Mouse (Mus musculus) heart, embryonic 13.5 days (tissue): ENCODE results near the gene Ptgir. TPM values are rescaled to one million over a fixed set of nuclear protein-coding genes. Genes with fewer than 3 reads are reported as not detected.

ENCODE experiments used
- ATAC-seq: fragments of 200-750 bp; cut with Nextera tagmentation; 2 replicates; pipeline ENCODE4 v1.8.0; 2017; ENCODE audit warnings: moderate TSS enrichment; ENCODE audit not compliant: insufficient number of reproducible peaks, low FRiP score, low TSS enrichment; ENCODE audit errors: extremely low read depth
- H3K27ac ChIP-seq: fragments of 300-500 bp; sonication (generic); replicated peaks from 2 replicates; pipeline ENCODE4 v1.5.1; 2015; ENCODE audit warnings: moderate library complexity, mild to moderate bottlenecking, inconsistent platforms
- H3K27me3 ChIP-seq: fragments of 300-500 bp; sonication (generic); replicated peaks from 2 replicates; pipeline ENCODE4 v1.6.1; 2015; ENCODE audit warnings: mild to moderate bottlenecking, inconsistent platforms
- H3K36me3 ChIP-seq: fragments of 300-500 bp; sonication (generic); 2 replicates; pipeline ENCODE4 v1.6.1; 2015; ENCODE audit warnings: mild to moderate bottlenecking, inconsistent platforms
- H3K4me1 ChIP-seq: fragments of 300-500 bp; sonication (generic); 2 replicates; pipeline ENCODE4 v1.6.1; 2015; ENCODE audit warnings: inconsistent platforms
- H3K4me2 ChIP-seq: fragments of 300-500 bp; sonication (generic); 2 replicates; pipeline ENCODE4 v1.6.1; 2015; ENCODE audit warnings: inconsistent platforms, mild to moderate bottlenecking, moderate library complexity
- H3K4me3 ChIP-seq: fragments of 300-500 bp; sonication (generic); 2 replicates; pipeline ENCODE4 v1.5.1; 2015; ENCODE audit warnings: moderate library complexity, mild to moderate bottlenecking, inconsistent platforms
- H3K9ac ChIP-seq: fragments of 300-500 bp; sonication (generic); 2 replicates; pipeline ENCODE4 v1.6.1; 2015; ENCODE audit warnings: inconsistent platforms, mild to moderate bottlenecking, moderate library complexity
- H3K9me3 ChIP-seq: fragments of 300-500 bp; sonication (generic); 2 replicates; pipeline ENCODE4 v1.6.1; 2016; ENCODE audit warnings: inconsistent platforms
- WGBS: fragments of 180-500 bp; shearing (Covaris S2); methylation state at CpG from one replicate; pipeline ENCODE4 v1.1.7; 2015; ENCODE audit warnings: mixed read lengths; 5-methylcytosine and 5-hydroxymethylcytosine counted together
- polyA plus RNA-seq: library from polyadenylated mRNA; unstranded; fragments of >200 nt; fragmentation: Nextera tagmentation; extraction: Ambion mirVana; gene quantifications from 2 replicates; pipeline ENCODE4 v1.2.1, GENCODE M21; 2015

The Ptgir gene
- polyA plus RNA-seq, 1 experiment from 2014 or later: 0.32 TPM

DNA sequence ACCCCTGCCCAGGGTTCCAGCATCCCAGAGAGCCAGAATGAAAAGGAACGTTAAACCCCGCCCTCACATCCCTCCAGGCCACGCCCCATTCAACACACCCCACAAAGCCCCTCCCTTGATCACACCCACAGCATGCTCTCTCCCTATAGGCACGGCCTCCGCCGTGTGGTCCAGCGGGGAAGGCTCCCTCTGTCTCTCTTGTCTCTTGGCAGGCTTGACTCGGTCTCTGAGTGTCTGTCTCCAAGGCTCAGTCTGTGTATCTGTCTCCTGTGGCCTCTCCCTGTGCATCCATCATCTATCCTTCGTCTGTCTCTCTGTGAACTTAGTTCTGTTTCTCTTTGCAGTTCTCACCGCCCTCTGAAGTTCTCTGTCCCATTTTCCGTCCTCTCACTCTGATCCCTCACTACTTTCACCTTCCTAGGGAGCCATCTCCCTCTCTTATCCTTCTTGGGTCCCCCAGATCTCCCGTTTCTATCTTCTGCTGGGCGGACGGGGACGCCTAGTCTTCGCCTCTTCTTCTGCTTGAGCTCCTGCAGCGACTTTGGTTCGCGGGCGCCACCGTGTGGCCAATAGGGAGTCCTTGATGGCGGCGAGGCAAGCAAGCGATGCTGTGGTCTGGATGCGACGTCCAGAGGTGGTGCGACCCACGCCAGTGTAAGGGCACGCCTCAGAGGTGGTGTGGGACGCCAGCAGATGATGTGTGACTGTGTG is 14.5 kb upstream of the Ptgir start, which contains the start of gene Gng8:
TSS of gene Gng8 (plus strand) at position 146 of the 711 bp plus-strand sequence.
- WGBS: under 1% methylated on average over 30 of the region's 30 CpGs
- Histone ChIP-seq H3K9me3 (no peaks in the 10 kb centered on the region), H3K27ac (peak within 1 kb of the TSS; percentile 93), H3K36me3 (peaks cover 30% of the 10 kb centered on the region), H3K27me3 (peaks cover 40% of the 10 kb centered on the region), H3K9ac (peak within 1 kb of the TSS; percentile 69), H3K4me2 (peak within 1 kb of the TSS; percentile 72), H3K4me3 (peak within 1 kb of the TSS; percentile 43), H3K4me1 (peaks cover 55% of the 10 kb centered on the region)
- ATAC-seq: peak; percentile 72

DNA sequence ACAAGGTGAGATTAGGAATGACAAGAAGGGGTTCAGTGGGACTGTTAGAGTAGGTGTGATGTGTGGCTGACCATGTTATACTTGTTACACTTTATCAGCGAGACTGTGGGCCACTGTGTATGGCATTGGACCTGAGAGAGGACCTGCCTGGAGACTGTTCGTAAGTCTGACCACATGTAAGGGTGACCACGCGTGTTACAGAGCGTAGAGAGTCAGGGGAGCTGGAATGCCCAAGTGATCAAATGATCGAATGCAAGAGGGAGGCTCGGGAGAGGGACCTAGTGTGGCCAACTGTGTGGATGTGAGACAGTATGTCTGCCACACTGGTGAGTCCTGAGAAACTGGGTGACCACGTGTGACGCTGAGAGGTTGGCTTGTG is 13.9 kb upstream of the Ptgir start:
- Histone ChIP-seq H3K9me3 (no peaks in the 10 kb centered on the region), H3K4me1 (peaks cover 55% of the 10 kb centered on the region), H3K4me3 (peak overlapping the region; percentile 43), H3K36me3 (peaks cover 25% of the 10 kb centered on the region), H3K4me2 (peak overlapping the region; percentile 72), H3K27me3 (peaks cover 40% of the 10 kb centered on the region), H3K27ac (no peak overlapping the region), H3K9ac (peak overlapping the region; percentile 69)
- ATAC-seq: no peak
- WGBS: 38% methylated on average over 9 of the region's 9 CpGs

GRCm38 (mm10) chr7:16893612-16894011 is 12.7 kb upstream of the Ptgir start:
- H3K27me3 ChIP-seq: peaks cover 41% of the 10 kb centered on the region
- no peaks in the 10 kb centered on the region for H3K9me3 ChIP-seq
- peaks cover 55% of the 10 kb centered on the region for H3K4me1 ChIP-seq
- ATAC-seq: no peak
- WGBS: 7% methylated on average over 6 of the region's 6 CpGs
- H3K4me3 ChIP-seq: peak overlapping the region; percentile 35
- peak overlapping the region; percentile 72 for H3K4me2 ChIP-seq
- peaks cover 12% of the 10 kb centered on the region for H3K36me3 ChIP-seq
- H3K27ac ChIP-seq: no peak overlapping the region
- peak overlapping the region; percentile 69 for H3K9ac ChIP-seq

DNA sequence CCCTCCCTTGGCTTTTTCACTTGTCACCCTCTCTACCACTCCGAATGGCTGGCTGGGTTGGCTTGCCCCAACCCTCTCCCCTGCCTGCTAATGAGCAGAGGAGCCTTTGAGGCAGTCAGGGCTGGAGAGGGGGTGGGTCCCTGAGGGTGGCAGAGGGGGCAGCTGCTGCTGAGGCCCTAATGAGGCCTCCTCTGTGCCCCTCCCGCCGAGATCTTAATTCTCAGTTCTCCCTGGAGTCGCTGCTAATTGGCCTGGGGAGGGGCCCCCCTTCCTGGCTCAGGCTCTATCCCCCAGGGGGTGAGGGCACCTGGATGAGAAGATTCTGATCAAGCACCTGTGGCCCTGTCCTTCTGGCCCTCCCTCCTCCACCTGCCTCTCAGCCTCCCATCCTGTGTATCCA is 12.0 kb upstream of the Ptgir start:
- 1% methylated on average over 4 of the region's 4 CpGs for WGBS
- no peak overlapping the region for H3K27ac ChIP-seq
- H3K9ac ChIP-seq: peak overlapping the region; percentile 71
- H3K27me3 ChIP-seq: peaks cover 48% of the 10 kb centered on the region
- no peaks in the 10 kb centered on the region for H3K9me3 ChIP-seq
- ATAC-seq: no peak
- peaks cover 6% of the 10 kb centered on the region; the same call in 1 of the 2 replicates for H3K36me3 ChIP-seq
- H3K4me2 ChIP-seq: peak overlapping the region; percentile 72
- peaks cover 55% of the 10 kb centered on the region for H3K4me1 ChIP-seq
- peak overlapping the region; percentile 35; the same call in 1 of the 2 replicates for H3K4me3 ChIP-seq

DNA sequence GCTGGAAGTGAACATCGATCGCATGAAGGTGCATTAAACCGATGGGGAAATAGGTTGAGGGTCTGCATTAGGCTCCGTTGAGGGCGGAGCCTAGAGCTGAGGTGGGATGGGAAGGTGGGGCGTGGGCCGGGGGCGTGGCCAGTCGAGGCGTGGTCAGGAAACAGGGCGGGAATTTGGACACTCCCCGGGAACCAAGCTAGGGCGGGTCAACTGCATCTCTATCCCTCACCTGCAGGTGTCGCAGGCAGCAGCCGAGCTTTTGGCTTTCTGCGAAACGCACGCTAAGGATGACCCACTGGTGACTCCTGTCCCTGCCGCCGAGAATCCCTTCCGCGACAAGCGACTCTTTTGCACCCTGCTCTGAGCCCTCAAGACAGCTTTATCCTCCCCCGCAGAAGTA is 11.3 kb upstream of the Ptgir start:
- Histone ChIP-seq H3K27me3 (peaks cover 55% of the 10 kb centered on the region), H3K4me3 (peak overlapping the region; percentile 35), H3K27ac (no peak overlapping the region), H3K9me3 (no peaks in the 10 kb centered on the region), H3K36me3 (no peaks in the 10 kb centered on the region), H3K4me1 (peaks cover 49% of the 10 kb centered on the region), H3K4me2 (peak overlapping the region; percentile 72), H3K9ac (peak overlapping the region; percentile 71)
- under 1% methylated on average over 24 of the region's 24 CpGs for WGBS
- peak; percentile 7; the same call in 1 of the 2 replicates for ATAC-seq

DNA sequence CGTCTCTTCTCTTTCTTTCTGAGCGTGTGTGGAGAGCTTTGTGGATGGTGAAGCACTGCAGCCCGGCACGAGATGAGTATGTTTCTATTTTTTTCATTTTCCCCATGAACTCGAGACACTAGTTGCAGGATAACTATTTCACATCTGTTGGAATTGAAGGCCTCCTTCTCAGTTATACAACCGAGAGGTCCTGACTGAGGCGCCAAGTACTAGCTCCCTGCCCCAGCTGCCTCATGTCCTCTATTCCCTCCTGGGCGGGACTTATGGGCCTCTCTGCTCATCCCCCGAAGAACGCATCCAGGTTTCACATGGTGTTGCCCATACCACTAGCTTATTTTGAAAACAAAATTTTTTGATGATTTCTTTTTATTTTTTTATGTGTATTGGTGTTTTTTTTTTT is 10.8 kb upstream of the Ptgir start:
- peak overlapping the region; percentile 35 for H3K4me3 ChIP-seq
- peaks cover 44% of the 10 kb centered on the region for H3K4me1 ChIP-seq
- H3K36me3 ChIP-seq: no peaks in the 10 kb centered on the region
- H3K27me3 ChIP-seq: peaks cover 60% of the 10 kb centered on the region
- no peak overlapping the region for H3K27ac ChIP-seq
- peak overlapping the region; percentile 71 for H3K9ac ChIP-seq
- ATAC-seq: no peak
- H3K4me2 ChIP-seq: peak overlapping the region; percentile 72
- no peaks in the 10 kb centered on the region for H3K9me3 ChIP-seq
- 37% methylated on average over 10 of the region's 10 CpGs for WGBS

- H3K9ac ChIP-seq: no peak overlapping the region
- no peak overlapping the region for H3K27ac ChIP-seq
- no peaks in the 10 kb centered on the region for H3K36me3 ChIP-seq
- no peak overlapping the region for H3K4me3 ChIP-seq
- 31% methylated on average over 5 of the region's 5 CpGs for WGBS
- H3K4me2 ChIP-seq: no peak overlapping the region
- no peak for ATAC-seq
- H3K4me1 ChIP-seq: peaks cover 17% of the 10 kb centered on the region
- H3K27me3 ChIP-seq: peaks cover 72% of the 10 kb centered on the region
- H3K9me3 ChIP-seq: no peaks in the 10 kb centered on the region
Measured at GRCm38 (mm10) chr7:16900526-16900925, 5.8 kb upstream of the Ptgir start.

DNA sequence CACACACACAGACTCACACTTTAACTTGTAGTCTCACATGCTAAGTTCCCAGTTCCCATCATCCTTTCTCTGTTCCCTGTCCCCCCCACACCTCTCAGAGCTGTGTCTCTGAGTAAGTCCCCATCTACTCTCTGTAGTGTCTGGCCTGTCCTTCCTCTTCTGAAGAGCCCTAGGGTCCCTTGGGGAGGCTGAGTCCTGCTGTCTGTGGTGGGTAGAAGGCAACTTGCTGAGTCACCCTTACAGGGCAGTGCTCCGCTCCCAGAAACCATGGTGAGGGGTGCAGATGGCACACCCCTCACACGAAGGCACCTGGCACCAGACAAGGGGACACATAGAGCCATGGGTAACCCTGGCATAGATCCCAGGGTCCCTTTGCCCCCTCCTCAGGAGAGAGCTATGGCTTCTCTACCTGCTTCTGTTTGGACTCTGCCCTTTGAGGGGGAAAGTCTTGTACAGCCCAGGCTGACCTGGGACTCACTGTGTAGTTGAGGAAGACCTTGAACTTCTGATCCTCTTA is 2.8 kb upstream of the Ptgir start:
- no peak overlapping the region for H3K4me3 ChIP-seq
- H3K27me3 ChIP-seq: peaks cover 89% of the 10 kb centered on the region
- H3K27ac ChIP-seq: no peak overlapping the region
- no peak for ATAC-seq
- no peak overlapping the region for H3K9ac ChIP-seq
- peaks cover 44% of the 10 kb centered on the region for H3K4me1 ChIP-seq
- H3K9me3 ChIP-seq: no peaks in the 10 kb centered on the region
- no peaks in the 10 kb centered on the region for H3K36me3 ChIP-seq
- WGBS: 66% methylated on average over 2 of the region's 2 CpGs
- no peak overlapping the region for H3K4me2 ChIP-seq

GRCm38 (mm10) chr7:16904120-16904675 is 2.1 kb upstream of the Ptgir start:
- no peak for ATAC-seq
- 33% methylated on average over 9 of the region's 10 CpGs for WGBS
- Histone ChIP-seq H3K4me3 (no peak overlapping the region), H3K27me3 (peaks cover 89% of the 10 kb centered on the region), H3K36me3 (no peaks in the 10 kb centered on the region), H3K9me3 (no peaks in the 10 kb centered on the region), H3K9ac (0 out of 2 replicates have a peak overlapping the region, but pooled peaks have one; percentile 10), H3K27ac (no peak overlapping the region), H3K4me2 (no peak overlapping the region), H3K4me1 (peaks cover 51% of the 10 kb centered on the region)

- no peak overlapping the region for H3K4me3 ChIP-seq
- no peaks in the 10 kb centered on the region for H3K9me3 ChIP-seq
- no peak overlapping the region for H3K9ac ChIP-seq
- ATAC-seq: no peak
- H3K4me1 ChIP-seq: peaks cover 61% of the 10 kb centered on the region
- H3K27ac ChIP-seq: peak overlapping the region; percentile 25; the same call in 1 of the 2 replicates
- H3K36me3 ChIP-seq: no peaks in the 10 kb centered on the region
- 35% methylated on average over 9 of the region's 9 CpGs for WGBS
- H3K27me3 ChIP-seq: peaks cover 89% of the 10 kb centered on the region
- no peak overlapping the region for H3K4me2 ChIP-seq
Measured at GRCm38 (mm10) chr7:16905491-16906021, 734 bp upstream of the Ptgir start.

GRCm38 (mm10) chr7:16906889-16907559 is 734 bp downstream of the Ptgir start:
- Histone ChIP-seq H3K4me3 (no peak overlapping the region), H3K4me1 (peaks cover 60% of the 10 kb centered on the region), H3K27ac (no peak overlapping the region), H3K9ac (no peak overlapping the region), H3K9me3 (no peaks in the 10 kb centered on the region), H3K27me3 (peaks cover 87% of the 10 kb centered on the region), H3K36me3 (no peaks in the 10 kb centered on the region), H3K4me2 (peak overlapping the region; percentile 7; the same call in 1 of the 2 replicates)
- 83% methylated on average over 41 of the region's 41 CpGs for WGBS
- no peak for ATAC-seq
